ENCODE assay signal across 18 mouse cellular contexts in genomic region chr2:160987503-160987902, GRCm38 (mm10).
"Had no signal": no experiment of that assay in that cellular context is flagged by ENCODE, and none has a peak within 500 bp of the region (broad histone marks: within the 10 kb centered on the region; RNA-seq: fewer than 3 reads in every experiment).

No protein-coding gene starts in this region.

- H3K4me1 ChIP-seq: midbrain, embryonic 10.5 days; midbrain, embryonic 13.5 days; neural tube, embryonic 13.5 days had no signal

- H3K27ac ChIP-seq: kidney, postnatal 0 days; left cerebral cortex, adult 2 months; liver, embryonic 13.5 days; midbrain, embryonic 10.5 days; midbrain, embryonic 13.5 days; neural tube, embryonic 13.5 days had no signal

- ATAC-seq: midbrain, embryonic 13.5 days; midbrain, embryonic 16.5 days had no signal

- DNase-seq: kidney, adult 18-20 months; kidney, postnatal 25 days; liver, embryonic 13.5 days; lung, adult 2 months; lung, postnatal 14 days; lung, postnatal 4 days; retina, postnatal 1 day; right cerebral cortex, postnatal 25 days; thymus, adult 18-20 months; thymus, postnatal 36 days had no signal

- H3K4me3 ChIP-seq: left cerebral cortex, adult 2 months; liver, embryonic 13.5 days; megakaryocyte, embryonic 14.5 days; midbrain, embryonic 10.5 days; midbrain, embryonic 13.5 days; myocyte; neural tube, embryonic 13.5 days had no signal
